In genomic region chr19:24415778-24416621, GRCm38 (mm10) we compare ENCODE assay signal across 12 mouse cellular contexts.
DNase-seq lines count a peak whose midpoint lies in the region; ATAC-seq lines count a peak whose summit lies in the region.
"Had no signal": no experiment of that assay in that cellular context is flagged by ENCODE, and none has a peak within 500 bp of the region (broad histone marks: within the 10 kb centered on the region; RNA-seq: fewer than 3 reads in every experiment).

No protein-coding gene starts in this region.

- H3K4me2 ChIP-seq in intestine, embryonic 16.5 days (ENCODE audit: low read depth, low read length), result no peak overlapping the region

- no peak overlapping the region for H3K27ac ChIP-seq in intestine, embryonic 16.5 days (ENCODE audit: low read length)

- H3K4me1 ChIP-seq in intestine, embryonic 16.5 days (ENCODE audit: control insufficient read depth, insufficient read depth, low read length), result no peaks in the 10 kb centered on the region

- H3K9me3 ChIP-seq in intestine, embryonic 16.5 days (ENCODE audit: control insufficient read depth, low read length), result no peaks in the 10 kb centered on the region

- no peak overlapping the region for H3K4me3 ChIP-seq in intestine, embryonic 16.5 days (ENCODE audit: low read length)

- 67% methylated on average over 8 of the region's 8 CpGs for WGBS in intestine, embryonic 16.5 days

- no peaks in the 10 kb centered on the region for H3K36me3 ChIP-seq in intestine, embryonic 16.5 days (ENCODE audit: control insufficient read depth, insufficient read depth, low read length)

- no peaks in the 10 kb centered on the region for H3K27me3 ChIP-seq in intestine, embryonic 16.5 days (replicated peaks; ENCODE audit: control insufficient read depth, insufficient read depth, low read length)

- intact Hi-C loops in left cerebral cortex, postnatal 4 days (cut with DNase I), result no loop called here

- ATAC-seq in CD4-positive, CD25-positive, alpha-beta regulatory T cell, adult 4 months, result no peak
- peak; percentile 67 for ATAC-seq in intestine, embryonic 16.5 days

- peak; percentile 5 for DNase-seq in CD4-positive, CD25-positive, alpha-beta regulatory T cell, adult 2 months (ENCODE audit: low read depth, low spot score)
- DNase-seq in left cerebral cortex, postnatal 4 days, result peak; percentile 13
- DNase-seq in left cerebral cortex, adult 9 months (ENCODE audit: low spot score in 2 of 2), result no peak
- peak; percentile 29 to 34 for DNase-seq in thymus, adult 18-20 months
- no peak for DNase-seq in urinary bladder, postnatal 14 days (ENCODE audit: low spot score)
- no peak for DNase-seq in MN1 (ENCODE audit: low spot score)
- DNase-seq: adrenal gland, adult 2 months; cerebellum, adult 11 months; embryo, embryonic 11 days; kidney, postnatal 25 days had no signal

- H3K9ac ChIP-seq in intestine, embryonic 16.5 days (ENCODE audit: low read depth, low read length), result no peak overlapping the region

Comparison
In these comparisons a context has a peak if more than half of its experiments do, and no peak if none do; other contexts are left out.
1. DNase-seq: peak in CD4-positive, CD25-positive, alpha-beta regulatory T cell, adult 2 months (single experiment), left cerebral cortex, postnatal 4 days (single experiment) and thymus, adult 18-20 months (2 of 2); none in left cerebral cortex, adult 9 months (0 of 2), urinary bladder, postnatal 14 days (single experiment) and MN1 (single experiment).